Mouse (Mus musculus): Measurements from ENCODE around the gene Esp3.
"Not testable (repeated sequence)": the region's sequence is repeated elsewhere in the genome, so short reads cannot be mapped to it uniquely, and the experiment has no call there.

Esp3 gene

DNA sequence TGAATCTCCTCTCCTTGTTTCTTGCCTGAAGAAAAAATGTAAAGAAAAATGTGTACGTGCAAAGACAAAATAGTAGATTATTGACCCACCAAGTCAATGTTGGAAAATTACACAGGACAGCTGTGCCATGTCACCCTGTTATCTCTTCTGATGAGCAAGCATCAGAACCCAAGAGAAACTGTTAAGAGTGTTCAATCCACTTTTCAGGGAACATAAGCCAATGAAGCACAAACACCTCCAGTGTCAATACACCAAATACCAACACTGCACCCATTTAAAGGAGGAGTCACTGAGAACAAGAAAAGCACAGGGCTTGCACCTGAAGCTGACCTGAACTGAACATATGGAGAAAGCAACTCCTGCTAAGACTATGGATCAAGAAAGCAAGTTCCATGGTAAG is at the start of gene Esp3:
Gene Esp3, plus strand, starts transcription at position 301 of the 400 bp plus-strand sequence.
- CTCF ChIA-PET: not testable (repeated sequence)

- CTCF ChIA-PET: not testable (repeated sequence)
Measured at GRCm38 (mm10) chr17:40583906-40584305, 48.0 kb upstream of the Esp3 start.

- CTCF ChIA-PET: no interaction called here
Measured at GRCm38 (mm10) chr17:40591297-40591696, 40.6 kb upstream of the Esp3 start.

- CTCF ChIA-PET: no interaction called here
Measured at GRCm38 (mm10) chr17:40598294-40598693, 33.6 kb upstream of the Esp3 start, which contains the start of gene Esp4. Gene Esp4 (plus strand): TSS chr17:40598594.

- CTCF ChIA-PET: not testable (repeated sequence)
Measured at GRCm38 (mm10) chr17:40662118-40662679, 30.3 kb downstream of the Esp3 start.

- CTCF ChIA-PET: not testable (repeated sequence)
Measured at GRCm38 (mm10) chr17:40663161-40663811, 31.4 kb downstream of the Esp3 start.
